Mouse (Mus musculus) embryonic facial prominence, embryonic 10.5 days (tissue): ENCODE results near the gene Ankra2. TPM values are rescaled to one million over a fixed set of nuclear protein-coding genes. Genes with fewer than 3 reads are reported as not detected.

Experiments used
- DNase-seq: peaks from one replicate; pipeline ENCODE4 v3.0.0-alpha.2; 2017; ENCODE audit warnings: low spot score
- H3K27ac ChIP-seq: fragments of 300-500 bp; sonication (generic); replicated peaks from 2 replicates; pipeline ENCODE4 v1.5.1; 2016; ENCODE audit warnings: mild to moderate bottlenecking
- H3K27me3 ChIP-seq: fragments of 300-500 bp; sonication (generic); replicated peaks from 2 replicates; pipeline ENCODE4 v1.6.1; 2016; ENCODE audit warnings: low read depth, mild to moderate bottlenecking; ENCODE audit not compliant: poor library complexity, severe bottlenecking
- H3K36me3 ChIP-seq: fragments of 300-500 bp; sonication (generic); replicated peaks from 2 replicates; pipeline ENCODE4 v1.6.1; 2016; ENCODE audit warnings: mild to moderate bottlenecking, moderate library complexity
- H3K4me1 ChIP-seq: fragments of 300-500 bp; sonication (generic); 2 replicates; pipeline ENCODE4 v1.6.1; 2016
- H3K4me3 ChIP-seq: fragments of 300-500 bp; sonication (generic); 2 replicates; pipeline ENCODE4 v1.5.1; 2016; ENCODE audit warnings: mild to moderate bottlenecking, moderate library complexity
- H3K9me3 ChIP-seq: fragments of 300-500 bp; sonication (generic); 2 replicates; pipeline ENCODE4 v1.6.1; 2016; ENCODE audit warnings: mild to moderate bottlenecking
- WGBS: fragments of 180-500 bp; shearing (Covaris S2); methylation state at CpG from one replicate; pipeline ENCODE4 v1.1.7; 2016; 5-methylcytosine and 5-hydroxymethylcytosine counted together
- polyA plus RNA-seq: library from polyadenylated mRNA; unstranded; fragments of >200 nt; fragmentation: Nextera tagmentation; extraction: Ambion mirVana; gene quantifications from 2 replicates; pipeline ENCODE4 v1.2.1, GENCODE M21; 2016

Gene Ankra2
- polyA plus RNA-seq, 1 experiment from 2014 or later: 16.1 TPM

GRCm38 (mm10) chr13:98298833-98299758 lies 36.2 kb downstream of the Ankra2 start:
- Histone ChIP-seq H3K36me3 (no peaks in the 10 kb centered on the region), H3K27me3 (no peaks in the 10 kb centered on the region), H3K4me3 (peak overlapping the region; percentile 19; the same call in 1 of the 2 replicates), H3K9me3 (peaks cover 6% of the 10 kb centered on the region), H3K27ac (peak overlapping the region; percentile 63; the same call in 1 of the 2 replicates), H3K4me1 (peaks cover 3% of the 10 kb centered on the region)
- WGBS: 57% methylated on average over 21 of the region's 21 CpGs
- peak; percentile 86 for DNase-seq

GRCm38 (mm10) chr13:98305257-98305656 lies 42.4 kb downstream of the Ankra2 start:
- Histone ChIP-seq H3K27ac (no peak overlapping the region), H3K27me3 (no peaks in the 10 kb centered on the region), H3K4me3 (no peak overlapping the region), H3K4me1 (no peaks in the 10 kb centered on the region; the same call in 1 of the 2 replicates), H3K9me3 (no peaks in the 10 kb centered on the region), H3K36me3 (peaks cover 26% of the 10 kb centered on the region)
- DNase-seq: no peak
- WGBS: 91% methylated on average over 9 of the region's 9 CpGs

DNA sequence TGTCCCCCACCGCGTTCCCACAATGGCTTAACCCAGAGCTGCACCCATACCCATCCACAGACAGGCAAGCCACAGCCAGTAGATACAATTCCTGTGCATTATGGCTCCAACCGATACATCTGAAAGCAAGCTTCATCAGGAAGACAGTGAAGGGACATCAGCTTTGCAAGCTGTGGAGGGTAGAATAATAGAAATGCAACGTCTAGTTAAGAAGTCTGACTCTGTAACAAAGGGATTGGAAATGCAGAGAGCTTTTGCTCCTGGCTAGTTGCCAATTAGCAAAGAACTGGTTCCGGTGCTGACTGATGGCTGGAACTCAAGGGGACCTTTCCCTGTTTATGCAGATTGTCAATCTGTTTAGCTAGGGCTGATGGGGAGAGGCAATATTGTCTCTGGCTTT lies 43.5 kb downstream of the Ankra2 start:
- no peaks in the 10 kb centered on the region; the same call in 1 of the 2 replicates for H3K4me1 ChIP-seq
- H3K4me3 ChIP-seq: no peak overlapping the region
- WGBS: 53% methylated on average over 5 of the region's 5 CpGs
- no peaks in the 10 kb centered on the region for H3K9me3 ChIP-seq
- no peak for DNase-seq
- H3K27me3 ChIP-seq: no peaks in the 10 kb centered on the region
- peaks cover 37% of the 10 kb centered on the region for H3K36me3 ChIP-seq
- no peak overlapping the region for H3K27ac ChIP-seq

GRCm38 (mm10) chr13:98306852-98307475 lies 44.1 kb downstream of the Ankra2 start:
- Histone ChIP-seq H3K27me3 (no peaks in the 10 kb centered on the region), H3K27ac (no peak overlapping the region), H3K36me3 (peaks cover 43% of the 10 kb centered on the region), H3K4me1 (no peaks in the 10 kb centered on the region; the same call in 1 of the 2 replicates), H3K9me3 (no peaks in the 10 kb centered on the region), H3K4me3 (no peak overlapping the region)
- 55% methylated on average over 14 of the region's 14 CpGs for WGBS
- no peak for DNase-seq

DNA sequence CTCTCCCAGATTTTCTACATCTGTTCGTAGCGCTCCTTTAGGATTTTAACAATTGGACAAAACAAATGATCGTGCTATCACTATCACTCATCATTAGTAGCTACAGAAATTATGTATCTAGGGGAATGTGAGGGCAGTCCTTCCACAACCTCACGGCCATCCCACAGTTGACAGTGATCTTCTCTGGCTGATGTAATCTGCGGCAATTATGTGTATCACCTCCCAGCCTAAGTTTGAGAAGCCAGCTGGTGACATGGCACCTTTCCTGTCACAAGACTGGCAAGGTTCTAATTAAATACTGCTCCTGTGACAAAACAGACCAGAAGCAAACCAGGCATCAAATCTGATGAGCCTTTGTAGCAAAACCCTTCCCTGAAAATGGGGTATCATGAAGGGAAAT lies 45.1 kb downstream of the Ankra2 start:
- 86% methylated on average over 5 of the region's 5 CpGs for WGBS
- DNase-seq: no peak
- Histone ChIP-seq H3K27me3 (no peaks in the 10 kb centered on the region), H3K27ac (no peak overlapping the region), H3K36me3 (peaks cover 54% of the 10 kb centered on the region), H3K4me3 (no peak overlapping the region), H3K4me1 (no peaks in the 10 kb centered on the region; the same call in 1 of the 2 replicates), H3K9me3 (no peaks in the 10 kb centered on the region)

GRCm38 (mm10) chr13:98308724-98309123 lies 45.9 kb downstream of the Ankra2 start:
- Histone ChIP-seq H3K4me3 (no peak overlapping the region), H3K27me3 (no peaks in the 10 kb centered on the region), H3K9me3 (no peaks in the 10 kb centered on the region), H3K27ac (no peak overlapping the region), H3K4me1 (no peaks in the 10 kb centered on the region; the same call in 1 of the 2 replicates), H3K36me3 (peaks cover 61% of the 10 kb centered on the region)
- no peak for DNase-seq
- 84% methylated on average over 4 of the region's 4 CpGs for WGBS

DNA sequence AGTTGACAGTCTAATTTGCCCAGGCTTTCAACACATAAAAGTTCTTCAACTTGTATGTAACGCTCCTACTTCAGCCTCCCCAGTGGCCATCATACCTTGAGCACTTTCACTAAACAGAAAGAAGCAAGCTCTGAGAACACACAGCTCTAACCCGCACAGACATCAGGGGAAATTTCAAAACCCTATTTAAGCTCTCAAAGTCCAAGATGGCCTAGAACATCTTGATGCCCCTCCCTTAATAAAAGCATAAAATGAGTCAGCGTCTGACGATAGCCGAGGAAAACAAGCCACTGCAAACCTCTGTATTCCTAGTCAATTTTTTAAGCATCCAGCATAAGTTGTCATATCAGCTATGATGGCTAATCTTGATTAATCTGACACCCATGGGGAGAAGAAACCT lies 48.7 kb downstream of the Ankra2 start:
- Histone ChIP-seq H3K4me3 (no peak overlapping the region), H3K27me3 (no peaks in the 10 kb centered on the region), H3K27ac (no peak overlapping the region), H3K4me1 (peaks cover 13% of the 10 kb centered on the region), H3K9me3 (no peaks in the 10 kb centered on the region), H3K36me3 (peaks cover 78% of the 10 kb centered on the region)
- 95% methylated on average over 5 of the region's 5 CpGs for WGBS
- DNase-seq: no peak

GRCm38 (mm10) chr13:98313631-98314030 lies 50.8 kb downstream of the Ankra2 start:
- no peak for DNase-seq
- Histone ChIP-seq H3K27me3 (no peaks in the 10 kb centered on the region), H3K9me3 (no peaks in the 10 kb centered on the region), H3K4me1 (peaks cover 16% of the 10 kb centered on the region), H3K4me3 (no peak overlapping the region), H3K27ac (no peak overlapping the region), H3K36me3 (peaks cover 67% of the 10 kb centered on the region)
- 84% methylated on average over 7 of the region's 7 CpGs for WGBS

DNA sequence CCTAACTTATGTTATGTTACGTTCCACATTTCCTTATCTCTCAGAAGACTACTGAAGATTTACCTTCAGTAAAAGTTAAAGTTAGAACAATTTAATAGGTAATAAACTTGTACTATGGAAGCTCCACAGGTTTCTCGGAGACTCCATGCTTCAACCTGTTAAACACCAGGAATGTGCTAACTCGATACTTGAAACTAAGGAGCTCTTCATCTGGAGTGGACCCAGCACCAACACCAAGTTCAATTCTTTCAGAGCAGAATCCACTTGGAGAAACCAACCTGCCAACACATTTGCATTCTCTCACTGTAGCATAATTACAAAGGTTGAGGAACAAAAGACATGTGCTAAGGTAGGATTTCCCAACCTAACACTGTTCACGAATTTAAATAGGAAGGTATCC lies 52.2 kb downstream of the Ankra2 start:
- WGBS: 77% methylated on average over 4 of the region's 4 CpGs
- Histone ChIP-seq H3K27me3 (no peaks in the 10 kb centered on the region), H3K36me3 (peaks cover 53% of the 10 kb centered on the region), H3K9me3 (no peaks in the 10 kb centered on the region), H3K27ac (no peak overlapping the region), H3K4me1 (peaks cover 16% of the 10 kb centered on the region), H3K4me3 (peak overlapping the region; percentile 100)
- DNase-seq: no peak

DNA sequence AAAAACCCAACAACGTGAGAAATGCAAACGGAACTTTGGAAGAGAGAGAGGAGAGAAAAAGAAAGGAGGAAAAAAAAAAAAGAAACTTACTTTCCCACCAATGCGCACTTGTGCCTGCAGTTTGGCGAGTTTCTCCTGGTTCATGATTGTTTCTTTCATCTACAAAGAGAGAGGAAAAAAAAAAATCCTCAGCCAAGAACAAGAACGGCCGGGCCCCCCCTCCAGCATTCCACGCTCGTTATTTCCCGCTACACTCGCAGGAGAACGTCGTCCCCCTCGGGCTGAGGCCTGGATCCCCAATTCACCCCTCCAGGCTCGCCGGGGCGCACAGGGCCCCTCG lies 53.2 kb downstream of the Ankra2 start:
- WGBS: under 1% methylated on average over 17 of the region's 17 CpGs
- Histone ChIP-seq H3K9me3 (no peaks in the 10 kb centered on the region), H3K27ac (peak overlapping the region; percentile 98), H3K4me3 (peak overlapping the region; percentile 100), H3K4me1 (peaks cover 16% of the 10 kb centered on the region), H3K36me3 (peaks cover 44% of the 10 kb centered on the region), H3K27me3 (no peaks in the 10 kb centered on the region)
- no peak for DNase-seq

DNA sequence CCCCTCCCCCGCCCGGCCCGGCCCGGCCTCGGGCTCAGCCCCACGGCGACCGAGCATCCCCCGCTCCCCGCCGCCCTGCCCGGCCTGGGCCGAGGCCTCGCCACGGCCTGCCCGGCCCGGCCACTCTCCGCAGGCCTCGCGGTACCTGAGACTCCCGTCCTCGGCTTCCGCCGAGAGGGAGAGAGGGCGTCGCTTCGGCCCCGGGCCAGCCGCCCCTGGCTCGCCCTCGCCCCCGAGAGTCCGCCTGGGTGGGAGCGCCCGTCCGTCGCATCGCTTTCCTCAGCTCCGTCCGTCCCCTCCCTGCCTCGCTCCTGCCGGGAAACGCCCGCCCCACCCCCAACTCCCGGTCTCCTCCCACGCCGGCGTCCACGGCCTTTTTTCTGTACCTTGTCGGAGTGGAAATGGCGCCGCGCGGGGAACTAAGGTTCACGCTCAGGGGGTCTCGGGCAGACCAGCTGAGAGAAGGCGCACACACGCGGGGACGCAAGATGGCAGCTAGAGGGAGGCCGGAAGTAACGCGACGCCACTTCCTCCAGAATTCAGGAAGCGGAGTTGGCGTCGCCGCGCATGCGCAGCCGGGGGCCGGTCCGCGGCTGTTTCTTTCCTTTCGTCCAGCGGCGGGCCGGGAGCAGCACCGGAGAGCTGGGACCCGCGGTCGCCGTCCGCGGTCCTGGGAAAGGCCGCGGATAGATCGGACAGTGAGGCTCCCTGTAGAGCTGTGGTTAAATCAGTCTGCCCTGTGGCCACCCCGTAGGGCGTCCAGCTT lies 53.8 kb downstream of the Ankra2 start, which contains the start of gene Btf3:
TSS of gene Btf3 (minus strand) at position 527 of the 766 bp plus-strand sequence.
- no peaks in the 10 kb centered on the region for H3K9me3 ChIP-seq
- H3K4me3 ChIP-seq: peak within 1 kb of the TSS; percentile 100
- DNase-seq: peak; percentile 98
- peaks cover 42% of the 10 kb centered on the region for H3K36me3 ChIP-seq
- WGBS: under 1% methylated on average over 89 of the region's 90 CpGs
- no peaks in the 10 kb centered on the region for H3K27me3 ChIP-seq
- peak within 1 kb of the TSS; percentile 98 for H3K27ac ChIP-seq
- peaks cover 16% of the 10 kb centered on the region for H3K4me1 ChIP-seq

GRCm38 (mm10) chr13:98317246-98317677 lies 54.4 kb downstream of the Ankra2 start:
- Histone ChIP-seq H3K9me3 (no peaks in the 10 kb centered on the region), H3K4me3 (peak overlapping the region; percentile 100), H3K4me1 (peaks cover 16% of the 10 kb centered on the region), H3K36me3 (peaks cover 36% of the 10 kb centered on the region), H3K27me3 (no peaks in the 10 kb centered on the region), H3K27ac (peak overlapping the region; percentile 98)
- WGBS: 2% methylated on average over 16 of the region's 16 CpGs
- DNase-seq: no peak
